In genomic region chr10:66351036-66351435, GRCm38 (mm10) we compare ENCODE assay signal across 20 mouse cellular contexts.
"Had no signal": no experiment of that assay in that cellular context is flagged by ENCODE, and none has a peak within 500 bp of the region (broad histone marks: within the 10 kb centered on the region; RNA-seq: fewer than 3 reads in every experiment).

No protein-coding gene starts in this region.

- H3K9me3 ChIP-seq: kidney, embryonic 15.5 days; limb, embryonic 10.5 days; limb, embryonic 13.5 days; liver, embryonic 15.5 days; midbrain, embryonic 12.5 days; midbrain, embryonic 15.5 days; neural tube, embryonic 13.5 days; stomach, embryonic 15.5 days had no signal

- DNase-seq: kidney, adult 8-10 months; kidney, postnatal 25 days; layer of hippocampus, adult 9-11 months; liver; lung, adult 18-20 months; retina, postnatal 1 day; right cerebral cortex, postnatal 25 days; spleen, adult 18-20 months; thymus, postnatal 25 days had no signal

- ATAC-seq: liver, embryonic 12.5 days; midbrain, embryonic 15.5 days had no signal

- H3K4me1 ChIP-seq: kidney, embryonic 15.5 days; limb, embryonic 10.5 days; limb, embryonic 13.5 days; liver, embryonic 12.5 days; liver, embryonic 15.5 days; midbrain, embryonic 12.5 days; midbrain, embryonic 15.5 days; neural tube, embryonic 13.5 days; stomach, embryonic 15.5 days had no signal

- H3K4me3 ChIP-seq: kidney, embryonic 15.5 days; layer of hippocampus, adult 2 months; limb, embryonic 10.5 days; limb, embryonic 13.5 days; liver, embryonic 12.5 days; liver, embryonic 15.5 days; midbrain, embryonic 12.5 days; midbrain, embryonic 15.5 days; neural tube, embryonic 13.5 days; stomach, embryonic 15.5 days had no signal

- H3K9ac ChIP-seq: kidney, embryonic 15.5 days; limb, embryonic 13.5 days; liver, embryonic 12.5 days; liver, embryonic 15.5 days; midbrain, embryonic 12.5 days; midbrain, embryonic 15.5 days; neural tube, embryonic 13.5 days; stomach, embryonic 15.5 days had no signal

- H3K4me2 ChIP-seq: kidney, embryonic 15.5 days; limb, embryonic 13.5 days; liver, embryonic 12.5 days; liver, embryonic 15.5 days; midbrain, embryonic 12.5 days; midbrain, embryonic 15.5 days; neural tube, embryonic 13.5 days; stomach, embryonic 15.5 days had no signal

- H3K36me3 ChIP-seq: kidney, embryonic 15.5 days; limb, embryonic 10.5 days; limb, embryonic 13.5 days; liver, embryonic 12.5 days; liver, embryonic 15.5 days; midbrain, embryonic 12.5 days; midbrain, embryonic 15.5 days; neural tube, embryonic 13.5 days; stomach, embryonic 15.5 days had no signal

- H3K27me3 ChIP-seq: kidney, embryonic 15.5 days; limb, embryonic 13.5 days; liver, embryonic 12.5 days; liver, embryonic 15.5 days; midbrain, embryonic 12.5 days; midbrain, embryonic 15.5 days; neural tube, embryonic 13.5 days; stomach, embryonic 15.5 days had no signal

- H3K27ac ChIP-seq: kidney, embryonic 15.5 days; layer of hippocampus, adult 2 months; limb, embryonic 10.5 days; limb, embryonic 13.5 days; liver, embryonic 12.5 days; liver, embryonic 15.5 days; macrophage; midbrain, embryonic 12.5 days; midbrain, embryonic 15.5 days; neural tube, embryonic 13.5 days; stomach, embryonic 15.5 days had no signal
